Mouse (Mus musculus) heart, postnatal 0 days (tissue): ENCODE data around the gene Mbtps2. TPM values are rescaled to one million over a fixed set of nuclear protein-coding genes. Genes with fewer than 3 reads are reported as not detected.

Experiments
- ATAC-seq: fragments of 200-750 bp; cut with Nextera tagmentation; 2 replicates; pipeline ENCODE4 v1.8.0; 2017; ENCODE audit warnings: low read depth, moderate number of reproducible peaks, moderate library complexity; ENCODE audit not compliant: insufficient read depth
- DNase-seq: peaks from one replicate; pipeline ENCODE4 v3.0.0-alpha.2; 2016; ENCODE audit warnings: low spot score
- H3K27ac ChIP-seq: fragments of 300-500 bp; sonication (generic); 2 replicates; pipeline ENCODE4 v1.5.1; 2014; ENCODE audit warnings: low read depth, mild to moderate bottlenecking
- H3K27me3 ChIP-seq: fragments of 300-500 bp; sonication (generic); 2 replicates; pipeline ENCODE4 v1.6.1; 2014; ENCODE audit warnings: low read length, mixed read lengths; ENCODE audit not compliant: control insufficient read depth, insufficient read depth
- H3K36me3 ChIP-seq: fragments of 300-500 bp; sonication (generic); replicated peaks from 2 replicates; pipeline ENCODE4 v1.6.1; 2014; ENCODE audit warnings: low read length, mixed read lengths; ENCODE audit not compliant: control insufficient read depth, insufficient read depth
- H3K4me1 ChIP-seq: fragments of 300-500 bp; sonication (generic); 2 replicates; pipeline ENCODE4 v1.6.1; 2014; ENCODE audit warnings: antibody characterized with exemption; ENCODE audit not compliant: control insufficient read depth, insufficient read depth
- H3K4me2 ChIP-seq: fragments of 300-500 bp; sonication (generic); 2 replicates; pipeline ENCODE4 v1.6.1; 2014; ENCODE audit warnings: low read depth, mild to moderate bottlenecking, low read length, moderate library complexity
- H3K4me3 ChIP-seq: fragments of 300-500 bp; sonication (generic); 2 replicates; pipeline ENCODE4 v1.5.1; 2014; ENCODE audit warnings: low read depth, low read length
- H3K9ac ChIP-seq: fragments of 300-500 bp; sonication (generic); replicated peaks from 2 replicates; pipeline ENCODE4 v1.6.1; 2014; ENCODE audit warnings: low read depth, low read length, mixed read lengths
- H3K9me3 ChIP-seq: fragments of 300-500 bp; sonication (generic); replicated peaks from 2 replicates; pipeline ENCODE4 v1.6.1; 2016; ENCODE audit warnings: low read length; ENCODE audit not compliant: control insufficient read depth
- CTCF ChIP-seq: IDR thresholded peaks from 2 replicates; pipeline ENCODE4 v1.5.1; 2016; ENCODE audit warnings: antibody characterized with exemption, control low read depth, low read depth
- EP300 ChIP-seq: IDR thresholded peaks from 2 replicates; pipeline ENCODE4 v1.6.1; 2016; ENCODE audit warnings: antibody characterized with exemption, low read depth
- WGBS: fragments of 180-500 bp; shearing (Covaris S2); extraction: QIAGEN DNeasy Blood & Tissue Kit; methylation state at CpG from one replicate; pipeline ENCODE4 v1.1.7; 2014; 5-methylcytosine and 5-hydroxymethylcytosine counted together
- polyA plus RNA-seq: library from polyadenylated mRNA; unstranded; fragments of >200 nt; fragmentation: Nextera tagmentation; extraction: Ambion mirVana; gene quantifications from 2 replicates; pipeline ENCODE4 v1.2.1, GENCODE M21; 2015
- total RNA-seq: library from RNA; depleted of rRNA; stranded (reverse); fragments of >200 nt; gene quantifications from 2 replicates; pipeline ENCODE4 v1.2.3, GENCODE M21; 2014; ENCODE audit warnings: low replicate concordance

The Mbtps2 gene
- total and polyA plus RNA-seq, 2 experiments from 2014 or later: 3.9 to 8.5 TPM

DNA sequence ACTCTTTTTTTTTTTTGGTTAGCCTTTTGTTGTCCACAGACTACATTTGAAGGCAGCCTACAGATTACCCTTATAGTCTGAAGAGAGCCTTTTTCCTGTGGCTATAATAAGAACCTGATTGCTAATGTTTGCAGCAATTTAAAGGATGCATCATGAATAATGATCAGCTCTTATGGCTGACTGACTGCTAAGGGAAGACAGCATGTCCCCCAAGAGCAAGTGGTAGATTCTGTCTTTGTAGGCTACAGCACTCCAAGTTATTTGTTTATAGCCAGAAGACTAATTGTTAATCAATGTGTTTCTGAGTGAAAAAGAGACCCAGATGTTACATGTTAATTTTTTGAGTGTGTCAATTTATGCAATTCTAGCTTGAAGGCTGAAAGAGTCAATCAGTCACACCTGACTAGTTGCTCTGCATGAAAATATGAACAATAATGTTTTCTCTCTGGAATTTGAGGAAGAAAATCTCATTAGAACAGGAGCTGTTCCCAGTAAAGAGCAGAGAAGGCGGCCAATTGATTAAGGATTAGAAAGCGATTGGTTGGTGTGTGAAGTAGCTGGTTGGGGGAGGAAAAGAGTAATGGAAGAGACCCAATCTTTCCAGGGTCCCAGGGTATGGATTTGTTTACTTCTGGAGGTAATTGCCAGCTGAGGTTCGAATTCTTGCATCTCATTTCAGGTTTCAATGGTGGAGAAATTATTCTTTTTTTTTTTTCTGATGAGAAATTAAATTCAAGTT is 35.3 kb upstream of the Mbtps2 start:
- DNase-seq (no peak), ATAC-seq (no peak)
- WGBS: 50% methylated on average over 3 of the region's 3 CpGs
- H3K4me3 ChIP-seq: no peak overlapping the region
- no peaks in the 10 kb centered on the region for H3K4me1 ChIP-seq
- H3K9ac ChIP-seq: no peak overlapping the region
- H3K4me2 ChIP-seq: no peak overlapping the region
- no peak overlapping the region for H3K27ac ChIP-seq
- no peaks in the 10 kb centered on the region for H3K9me3 ChIP-seq
- no peaks in the 10 kb centered on the region for H3K36me3 ChIP-seq
- TF ChIP-seq CTCF (no peak), EP300 (no peak)
- no peaks in the 10 kb centered on the region for H3K27me3 ChIP-seq

DNA sequence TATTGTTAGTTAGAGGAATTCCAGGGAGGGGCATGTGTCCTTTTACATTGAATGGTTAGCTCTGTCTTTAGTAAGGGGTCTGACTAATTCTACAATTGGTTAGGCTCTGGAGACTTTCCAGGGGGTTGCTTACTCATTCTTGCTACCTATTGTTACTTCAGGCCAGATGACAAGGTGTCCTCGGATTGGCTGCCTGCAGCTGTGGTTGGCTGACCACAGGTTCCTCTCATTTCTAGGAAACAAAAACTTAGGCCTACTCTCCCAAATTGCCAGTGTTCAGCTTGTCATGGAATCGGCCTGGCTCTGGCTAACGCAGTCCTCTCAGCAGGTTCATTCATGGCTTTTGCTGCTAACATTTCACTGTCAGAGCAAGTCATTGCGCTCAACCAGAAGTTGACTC is 31.8 kb upstream of the Mbtps2 start:
- DNase-seq: no peak
- no peak for TF ChIP-seq CTCF
- Histone ChIP-seq H3K4me3 (no peak overlapping the region), H3K9ac (no peak overlapping the region), H3K27ac (no peak overlapping the region), H3K9me3 (0 out of 2 replicates have a peak, but pooled peaks cover 3% of the 10 kb centered on the region), H3K36me3 (no peaks in the 10 kb centered on the region), H3K4me1 (no peaks in the 10 kb centered on the region), H3K4me2 (no peak overlapping the region), H3K27me3 (no peaks in the 10 kb centered on the region)
- ATAC-seq: no peak
- WGBS: 78% methylated on average over 4 of the region's 4 CpGs

DNA sequence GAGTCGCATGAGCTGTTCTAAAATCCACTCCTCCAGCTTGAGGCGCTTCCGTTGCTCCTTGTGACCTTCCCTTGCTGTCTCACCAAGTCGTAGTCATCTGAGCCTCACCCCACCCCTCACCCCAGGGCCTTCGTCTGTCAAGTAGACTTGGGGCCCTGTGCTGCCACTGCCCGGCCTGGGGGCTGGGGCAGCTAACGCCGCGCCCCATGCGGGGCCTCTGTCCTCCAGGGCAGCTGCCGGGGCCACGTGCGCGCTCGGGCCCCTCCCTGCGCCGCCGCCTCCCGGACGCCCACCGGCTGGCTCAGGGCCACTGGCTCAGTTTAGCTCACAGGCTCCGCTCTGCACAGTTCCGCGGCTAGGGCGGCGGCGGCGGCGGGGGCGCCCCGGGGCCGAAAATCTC is 14.4 kb upstream of the Mbtps2 start:
- TF ChIP-seq CTCF (no peak), EP300 (no peak)
- 25% methylated on average over 32 of the region's 32 CpGs for WGBS
- Histone ChIP-seq H3K4me3 (peak overlapping the region; percentile 3; the same call in 1 of the 2 replicates), H3K9ac (no peak overlapping the region), H3K27me3 (no peaks in the 10 kb centered on the region), H3K4me1 (no peaks in the 10 kb centered on the region), H3K4me2 (peak overlapping the region; percentile 51), H3K27ac (no peak overlapping the region), H3K36me3 (no peaks in the 10 kb centered on the region), H3K9me3 (no peaks in the 10 kb centered on the region)
- DNase-seq: no peak
- ATAC-seq: no peak

DNA sequence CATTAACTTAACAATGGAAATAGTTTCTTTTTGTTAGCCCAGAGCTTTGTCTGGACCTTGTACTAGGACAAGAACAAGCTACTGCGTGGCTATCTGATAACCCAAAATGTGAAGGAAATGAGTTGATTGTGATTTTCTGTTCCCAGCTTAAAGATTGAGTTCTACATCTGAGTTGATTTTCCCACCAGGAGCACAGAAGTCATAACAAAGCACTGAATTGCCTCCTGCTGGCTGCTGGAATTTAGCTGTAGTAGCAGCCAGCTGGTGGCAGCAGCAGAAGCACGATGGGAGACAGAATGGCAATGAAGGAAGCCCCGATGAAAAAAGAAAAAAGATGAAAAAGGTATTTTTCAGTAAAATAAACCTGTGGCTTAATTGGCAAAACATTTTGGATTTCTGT is 2.9 kb upstream of the Mbtps2 start:
- DNase-seq (no peak), ATAC-seq (no peak)
- Histone ChIP-seq H3K4me2 (no peak overlapping the region), H3K27ac (peak overlapping the region; percentile 63), H3K36me3 (no peaks in the 10 kb centered on the region), H3K9me3 (no peaks in the 10 kb centered on the region), H3K4me3 (no peak overlapping the region), H3K9ac (no peak overlapping the region), H3K27me3 (no peaks in the 10 kb centered on the region), H3K4me1 (no peaks in the 10 kb centered on the region)
- 6% methylated on average over 3 of the region's 3 CpGs for WGBS
- peak; percentile 51 for TF ChIP-seq CTCF
- TF ChIP-seq EP300: no peak

DNA sequence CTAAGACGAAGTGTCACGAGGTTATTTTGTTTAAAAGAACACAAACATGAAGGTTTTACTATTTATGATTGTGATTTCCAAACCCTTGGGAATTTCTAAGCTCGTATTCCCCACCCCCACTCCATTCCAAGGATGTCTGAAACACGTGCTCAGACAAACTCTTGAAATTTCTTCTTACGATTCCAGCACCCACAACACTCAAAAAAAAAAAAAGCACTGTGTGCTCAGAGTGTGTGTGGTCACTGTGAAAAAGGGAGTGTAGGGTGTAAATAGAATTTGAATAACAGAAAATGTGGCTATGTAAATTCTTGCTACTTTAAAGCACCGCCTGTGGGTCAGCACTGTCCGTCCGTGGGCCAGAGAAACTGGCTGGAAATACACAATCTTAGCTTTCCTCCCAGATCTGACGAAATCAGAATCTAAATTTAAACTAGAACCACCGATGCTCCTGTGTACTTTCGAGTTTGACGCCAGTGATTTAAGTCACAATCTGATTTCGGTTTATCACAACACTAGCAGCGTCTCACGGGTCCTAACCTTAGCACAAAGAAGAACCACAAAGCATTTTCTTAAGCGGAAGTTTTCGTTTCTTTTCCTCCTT is 830 bp downstream of the Mbtps2 start:
- Histone ChIP-seq H3K36me3 (no peaks in the 10 kb centered on the region), H3K9me3 (no peaks in the 10 kb centered on the region), H3K27ac (peak overlapping the region; percentile 95), H3K4me1 (no peaks in the 10 kb centered on the region), H3K4me3 (peak overlapping the region; percentile 72), H3K9ac (peak overlapping the region; percentile 78), H3K27me3 (no peaks in the 10 kb centered on the region), H3K4me2 (peak overlapping the region; percentile 64)
- TF ChIP-seq EP300 (no peak), CTCF (no peak)
- 15% methylated on average over 17 of the region's 17 CpGs for WGBS
- no peak for ATAC-seq
- no peak for DNase-seq
